Mouse (Mus musculus) olfactory bulb, adult 2 months (tissue): ENCODE measurements around the gene Agr3.

Experiments
- CTCF ChIP-seq: fragments of 200-500 bp; IDR thresholded peaks from 2 replicates; pipeline ENCODE4 v1.5.1; 2012; ENCODE audit warnings: low read depth, mild to moderate bottlenecking, low read length, moderate library complexity; ENCODE audit not compliant: insufficient read depth
- POLR2A ChIP-seq: fragments of 200-500 bp; IDR thresholded peaks from 2 replicates; pipeline ENCODE4 v1.6.1; 2012; ENCODE audit warnings: mild to moderate bottlenecking, low read depth, low read length, moderate library complexity; ENCODE audit not compliant: insufficient read depth

DNA sequence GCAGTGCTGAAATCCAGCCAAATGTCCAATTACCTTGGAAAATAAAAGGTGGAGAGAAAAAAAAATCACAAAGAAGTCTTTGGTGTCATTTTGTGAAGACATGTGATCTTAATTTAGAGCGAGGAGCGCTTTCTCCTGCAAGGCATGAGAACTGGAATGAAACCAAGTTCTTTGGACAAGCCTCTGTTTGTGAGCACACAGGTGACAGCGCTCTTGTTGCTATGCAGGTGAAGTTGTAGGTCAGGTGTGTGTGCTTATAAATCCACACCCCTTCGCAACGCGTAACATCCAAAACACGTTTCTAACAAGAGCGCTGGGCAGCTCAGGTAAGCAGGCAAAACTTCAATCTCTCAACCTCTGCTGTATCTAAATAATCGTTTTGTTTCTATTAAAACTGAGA, at the start of gene Agr3:
- TF ChIP-seq CTCF (no peak), POLR2A (no peak)
